In the genomic region with DNA sequence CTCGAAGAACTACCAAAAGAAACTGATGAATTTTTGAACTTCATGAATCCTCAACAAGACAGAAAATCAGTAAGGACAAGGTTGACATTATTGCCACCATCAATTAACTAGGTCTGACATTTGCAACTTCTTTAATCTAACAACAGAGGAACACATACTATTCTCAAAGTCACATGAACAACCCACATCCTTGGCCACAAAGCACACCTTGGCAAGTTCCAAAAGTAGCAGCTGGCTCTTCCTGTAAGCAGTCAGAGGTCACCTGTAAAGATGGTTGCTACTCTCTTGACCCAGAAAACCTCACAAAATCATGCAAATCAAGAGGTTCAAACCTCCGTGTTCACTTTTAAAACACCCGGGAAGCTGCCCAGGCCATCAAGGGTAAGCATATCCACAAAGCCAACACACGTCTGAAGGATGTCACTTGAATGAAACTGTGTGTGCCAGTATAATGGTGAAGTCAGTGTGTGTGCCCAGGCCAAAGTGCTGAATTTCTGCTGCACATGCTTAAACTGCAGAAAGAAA, we compare ENCODE assay signal across 1 mouse cellular context.
TF ChIP-seq lines count a peak whose summit lies in the region.

No protein-coding gene starts in this region.

TF ChIP-seq in CH12.LX, 34 proteins besides CTCF, POLR2A, EP300 and RAD21 (continued from another document):
- no peak for TF ChIP-seq CHD2 (IDR thresholded peaks at IDR 0.05; ENCODE audit: low read length)
- TF ChIP-seq RCOR1 (conservative IDR thresholded peaks at IDR 0.05; ENCODE audit: low read depth, low read length): no peak
- no peak for TF ChIP-seq JUN (IDR thresholded peaks at IDR 0.05; ENCODE audit: insufficient read depth, low read depth, low read length)
- TF ChIP-seq JUND (conservative IDR thresholded peaks at IDR 0.05; ENCODE audit: low read depth, low read length): no peak
- no peak for TF ChIP-seq USF1 (IDR thresholded peaks at IDR 0.05; ENCODE audit: low read depth, low read length)
- TF ChIP-seq GABPA (IDR thresholded peaks at IDR 0.05; ENCODE audit: insufficient replicate concordance, low read depth, low read length): no peak
- no peak for TF ChIP-seq MXI1 (IDR thresholded peaks at IDR 0.05; ENCODE audit: low read depth, low read length)
- TF ChIP-seq ZC3H11A (IDR thresholded peaks at IDR 0.05; ENCODE audit: low read depth, low read length): no peak
- no peak for TF ChIP-seq IRF4 (IDR thresholded peaks at IDR 0.05; ENCODE audit: low read depth, low read length)
- no peak for TF ChIP-seq SIN3A (IDR thresholded peaks at IDR 0.05; ENCODE audit: low read length)
- TF ChIP-seq ELF1 (IDR thresholded peaks at IDR 0.05; ENCODE audit: low read depth, low read length): no peak
- TF ChIP-seq USF2 (conservative IDR thresholded peaks at IDR 0.05; ENCODE audit: low read depth, low read length): no peak
- no peak for TF ChIP-seq HCFC1 (IDR thresholded peaks at IDR 0.05; ENCODE audit: low read depth, low read length)
- TF ChIP-seq MAFK (IDR thresholded peaks at IDR 0.05; ENCODE audit: insufficient replicate concordance, low read length): no peak
- TF ChIP-seq CHD1 (IDR thresholded peaks at IDR 0.05; ENCODE audit: low read depth, low read length): no peak
- TF ChIP-seq ZMIZ1 (IDR thresholded peaks at IDR 0.05; ENCODE audit: low read depth, low read length): no peak
TF ChIP-seq in CH12.LX: peak in this region for 0.
